Mouse (Mus musculus): Measurements from ENCODE around the gene Mtrr.
"Not testable (repeated sequence)": the region's sequence is repeated elsewhere in the genome, so short reads cannot be mapped to it uniquely, and the experiment has no call there.

The Mtrr gene

DNA sequence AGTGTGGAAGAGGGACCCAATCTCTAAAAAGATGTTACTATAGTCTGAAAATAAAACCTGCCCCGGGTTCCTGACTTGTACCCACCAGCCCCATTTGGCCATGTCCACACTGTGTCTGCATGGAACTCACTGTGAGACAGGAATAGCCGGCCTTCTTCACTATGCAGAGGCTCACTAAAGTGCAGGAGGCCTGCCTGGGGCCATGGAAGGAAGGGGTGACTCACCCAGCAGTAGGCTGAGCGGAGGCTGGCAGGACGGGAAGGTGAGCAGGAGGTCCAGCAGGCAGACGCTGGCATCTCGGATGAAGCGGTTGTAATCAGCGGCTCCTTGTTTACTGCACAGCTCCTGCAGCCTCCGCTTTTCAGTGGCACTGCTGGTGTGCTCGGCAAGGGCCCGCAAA lies 13.4 kb downstream of the Mtrr start:
- DNase-seq (ENCODE audit: low spot score in 2 of 2): no peak

DNA sequence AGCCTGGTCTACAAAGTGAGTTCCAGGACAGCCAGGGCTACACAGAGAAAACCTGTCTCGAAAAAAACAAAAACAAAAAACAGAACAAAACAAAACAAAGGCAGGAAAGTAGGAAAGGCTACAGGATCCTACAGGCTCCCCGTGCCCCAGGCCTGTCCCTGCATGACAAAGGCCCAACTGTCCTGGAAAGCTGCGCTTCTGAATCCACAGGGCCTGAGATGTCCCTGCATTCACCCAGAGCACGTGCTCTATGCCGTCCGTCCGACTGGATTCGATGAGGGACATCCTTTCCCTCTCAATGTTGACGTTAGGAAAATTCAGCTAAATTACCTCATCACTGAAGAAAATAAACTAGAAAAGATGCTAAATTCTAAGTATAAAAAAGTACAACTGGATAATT lies 13.8 kb downstream of the Mtrr start:
- no peak for DNase-seq (ENCODE audit: low spot score in 2 of 2)

DNA sequence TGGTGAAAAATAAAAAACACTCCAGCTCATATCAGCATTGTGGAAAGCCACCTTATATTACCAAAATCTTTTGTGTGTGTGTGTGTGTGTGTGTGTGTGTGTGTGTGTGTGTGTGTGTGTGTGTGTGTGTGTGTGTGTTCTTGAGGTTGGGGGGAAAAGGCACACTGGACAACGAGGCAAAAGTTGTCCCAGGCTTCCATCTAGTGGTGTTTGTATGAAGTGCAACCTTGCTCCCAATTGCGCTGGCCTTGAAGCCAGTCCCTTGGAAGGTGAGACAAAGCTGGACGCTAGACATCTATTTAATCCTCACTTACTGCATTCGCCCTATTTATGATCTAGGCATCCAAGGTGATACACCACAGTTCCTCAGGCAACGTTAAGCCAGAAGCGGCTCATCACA lies 28.6 kb downstream of the Mtrr start:
- not testable (repeated sequence) for DNase-seq (ENCODE audit: low spot score in 2 of 2)
